In the genomic region with DNA sequence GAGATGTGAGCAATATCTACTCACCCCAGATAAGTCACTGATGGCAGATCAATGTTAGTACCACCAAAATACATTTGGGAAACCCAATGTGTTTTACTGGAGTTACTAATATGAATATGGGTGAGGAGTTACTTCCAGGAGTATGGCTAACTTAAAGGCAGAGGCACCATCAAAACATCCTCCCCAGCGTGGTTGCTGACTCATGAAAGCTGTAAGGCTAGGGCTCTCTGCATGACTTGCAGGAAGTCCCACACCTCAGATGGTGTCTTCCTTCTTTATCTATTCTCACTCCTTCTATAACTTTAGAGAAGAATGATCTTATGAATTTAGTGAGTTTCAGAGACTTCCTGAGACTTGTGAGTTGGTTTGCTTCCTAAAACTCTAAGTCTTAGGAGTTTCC, we compare ENCODE assay signal across 22 mouse cellular contexts. TPM values are rescaled to one million over a fixed set of nuclear protein-coding genes. Genes with fewer than 3 reads are reported as not detected.
A peak's percentile ranks its signal among the peaks of the same experiment; 100 is the strongest.
DNase-seq lines count a peak whose midpoint lies in the region; ATAC-seq lines count a peak whose summit lies in the region.
"Had no signal": no experiment of that assay in that cellular context is flagged by ENCODE, and none has a peak within 500 bp of the region (broad histone marks: within the 10 kb centered on the region; RNA-seq: fewer than 3 reads in every experiment).

No protein-coding gene starts in this region.

- DNase-seq in heart, postnatal 10 days, result no peak
- no peak for DNase-seq in liver
- peak; percentile 8 for DNase-seq in midbrain, embryonic 11.5 days (ENCODE audit: low spot score, missing footprints)
- DNase-seq: adrenal gland, adult 8-10 months; adrenal gland, postnatal 10 days; adrenal gland, postnatal 14 days; adrenal gland, postnatal 25 days; adrenal gland, postnatal 36 days; B cell, adult 2 months; cerebellum, adult 11 months; cerebellum, adult 11-12 months had no signal

- WGBS in heart, embryonic 12.5 days, result 73% methylated on average over 1 of the region's 1 CpGs
- 61% methylated on average over 1 of the region's 1 CpGs for WGBS in liver, embryonic 12.5 days (ENCODE audit: insufficient replicate concordance)
- WGBS in midbrain, embryonic 11.5 days, result 81% methylated on average over 1 of the region's 1 CpGs
- 94% methylated on average over 1 of the region's 1 CpGs for WGBS in midbrain, embryonic 16.5 days

- intact Hi-C loops in heart, postnatal 10 days (cut with DNase I), result no loop called here

- H3K27me3 ChIP-seq in heart, embryonic 12.5 days (replicated peaks), result no peaks in the 10 kb centered on the region
- H3K27me3 ChIP-seq in liver, embryonic 12.5 days (replicated peaks), result no peaks in the 10 kb centered on the region
- H3K27me3 ChIP-seq in megakaryocyte, embryonic 14.5 days (replicated peaks), result no peaks in the 10 kb centered on the region
- H3K27me3 ChIP-seq in midbrain, embryonic 11.5 days (ENCODE audit: control insufficient read depth, insufficient read depth, low read length), result no peaks in the 10 kb centered on the region
- H3K27me3 ChIP-seq in midbrain, embryonic 16.5 days (ENCODE audit: control insufficient read depth, insufficient read depth, low read depth, low read length), result no peaks in the 10 kb centered on the region
- H3K27me3 ChIP-seq: CH12.LX, Patski had no signal

- 0 out of 2 replicates have a peak, but pooled peaks cover 6% of the 10 kb centered on the region for H3K9me3 ChIP-seq in heart, embryonic 12.5 days (replicated peaks)
- H3K9me3 ChIP-seq in liver, embryonic 12.5 days (replicated peaks), result no peaks in the 10 kb centered on the region
- peaks cover 86% of the 10 kb centered on the region for H3K9me3 ChIP-seq in megakaryocyte, embryonic 14.5 days
- no peaks in the 10 kb centered on the region for H3K9me3 ChIP-seq in midbrain, embryonic 11.5 days (ENCODE audit: control insufficient read depth, low read length)
- 0 out of 2 replicates have a peak, but pooled peaks cover 5% of the 10 kb centered on the region for H3K9me3 ChIP-seq in midbrain, embryonic 16.5 days (replicated peaks; ENCODE audit: control insufficient read depth, low read length, poor library complexity, severe bottlenecking)

- no peak overlapping the region for H3K4me3 ChIP-seq in heart, embryonic 12.5 days
- no peak overlapping the region for H3K4me3 ChIP-seq in liver, embryonic 12.5 days
- peak overlapping the region; percentile 6 for H3K4me3 ChIP-seq in megakaryocyte, embryonic 14.5 days (replicated peaks)
- no peak overlapping the region for H3K4me3 ChIP-seq in midbrain, embryonic 11.5 days (ENCODE audit: low read depth, low read length)
- no peak overlapping the region for H3K4me3 ChIP-seq in midbrain, embryonic 16.5 days (ENCODE audit: low read depth, low read length)

- H3K4me1 ChIP-seq in heart, embryonic 12.5 days (replicated peaks), result no peaks in the 10 kb centered on the region
- H3K4me1 ChIP-seq in liver, embryonic 12.5 days, result no peaks in the 10 kb centered on the region
- H3K4me1 ChIP-seq in megakaryocyte, embryonic 14.5 days, result no peaks in the 10 kb centered on the region
- H3K4me1 ChIP-seq in midbrain, embryonic 11.5 days (ENCODE audit: control insufficient read depth, insufficient read depth, low read length), result 0 out of 2 replicates have a peak, but pooled peaks cover 4% of the 10 kb centered on the region
- no peaks in the 10 kb centered on the region for H3K4me1 ChIP-seq in midbrain, embryonic 16.5 days (ENCODE audit: control insufficient read depth, insufficient read depth, low read length)

- no peak overlapping the region for H3K27ac ChIP-seq in heart, embryonic 12.5 days (ENCODE audit: poor library complexity, severe bottlenecking)
- H3K27ac ChIP-seq in liver, embryonic 12.5 days, result no peak overlapping the region
- no peak overlapping the region for H3K27ac ChIP-seq in midbrain, embryonic 11.5 days (ENCODE audit: low read depth, low read length)
- H3K27ac ChIP-seq in midbrain, embryonic 16.5 days (ENCODE audit: low read length), result no peak overlapping the region

- H3K4me2 ChIP-seq in heart, embryonic 12.5 days, result no peak overlapping the region
- no peak overlapping the region for H3K4me2 ChIP-seq in liver, embryonic 12.5 days
- H3K4me2 ChIP-seq in midbrain, embryonic 11.5 days, result no peak overlapping the region
- no peak overlapping the region for H3K4me2 ChIP-seq in midbrain, embryonic 16.5 days (ENCODE audit: low read length)

- peak; percentile 81 for ATAC-seq in heart, embryonic 12.5 days (ENCODE audit: insufficient number of reproducible peaks, low FRiP score)
- peak; percentile 68; the same call in 1 of the 2 replicates for ATAC-seq in liver, embryonic 12.5 days
- ATAC-seq in megakaryocyte, adult 5-6 weeks (ENCODE audit: poor library complexity, severe bottlenecking), result no peak
- no peak for ATAC-seq in midbrain, embryonic 11.5 days (ENCODE audit: low FRiP score)
- ATAC-seq in midbrain, embryonic 16.5 days, result no peak
- ATAC-seq: activated CD4-positive, CD25-positive, alpha-beta regulatory T cell, adult 4 months; CD4-positive, CD25-positive, alpha-beta regulatory T cell, adult 4 months; Patski had no signal

- H3K9ac ChIP-seq in heart, embryonic 12.5 days, result no peak overlapping the region
- H3K9ac ChIP-seq in liver, embryonic 12.5 days, result no peak overlapping the region
- H3K9ac ChIP-seq in midbrain, embryonic 11.5 days (ENCODE audit: low read length), result no peak overlapping the region
- no peak overlapping the region for H3K9ac ChIP-seq in midbrain, embryonic 16.5 days (ENCODE audit: low read depth, low read length)

- no peaks in the 10 kb centered on the region for H3K36me3 ChIP-seq in heart, embryonic 12.5 days
- no peaks in the 10 kb centered on the region for H3K36me3 ChIP-seq in liver, embryonic 12.5 days
- H3K36me3 ChIP-seq in megakaryocyte, embryonic 14.5 days (replicated peaks; ENCODE audit: low read length), result no peaks in the 10 kb centered on the region
- H3K36me3 ChIP-seq in midbrain, embryonic 11.5 days (ENCODE audit: control insufficient read depth, insufficient read depth, low read length), result no peaks in the 10 kb centered on the region
- no peaks in the 10 kb centered on the region for H3K36me3 ChIP-seq in midbrain, embryonic 16.5 days (ENCODE audit: control insufficient read depth, insufficient read depth, low read length)
- H3K36me3 ChIP-seq: G1E had no signal

RNA-seq across cellular contexts. Expression of gene Ajap1, which starts 36.7 kb away (rescaled TPM):
- 0.10 and 0.18 TPM in 2 replicates for polyA plus RNA-seq in heart, embryonic 12.5 days (2016; fragmentation: Nextera tagmentation; extraction: Ambion mirVana)
- total RNA-seq in heart, postnatal 10 days (2021), result under 1 TPM; 0.07 to 0.29 TPM
- polyA plus RNA-seq in liver, embryonic 12.5 days (2016; fragmentation: Nextera tagmentation; extraction: Ambion mirVana), result 0.49 and 0.84 TPM in 2 replicates
- polyA plus RNA-seq in megakaryocyte, embryonic 14.5 days (2012; ENCODE audit: insufficient read depth, low replicate concordance), result 0.34 TPM in 1 of 2 replicates, not detected in the other
- total RNA-seq in megakaryocyte, adult 5-6 weeks (2015), result not detected in 2 replicates
- not detected in 2 replicates for total RNA-seq in megakaryocyte, adult 5-6 weeks (2017)
- 2.1 TPM in 2 replicates for polyA plus RNA-seq in midbrain, embryonic 11.5 days (2014; fragmentation: Nextera tagmentation; extraction: Ambion mirVana)
- polyA plus RNA-seq in midbrain, embryonic 16.5 days (2015; fragmentation: Nextera tagmentation; extraction: Ambion mirVana), result 10.0 and 15.0 TPM in 2 replicates
- total RNA-seq: CH12.LX, MEL had no signal
- polyA plus RNA-seq: activated CD4-positive, CD25-positive, alpha-beta regulatory T cell, adult 4 months; CD4-positive, CD25-positive, alpha-beta regulatory T cell, adult 4 months; G1E; Patski had no signal

Comparison
In these comparisons a context has a peak if more than half of its experiments do, and no peak if none do; other contexts are left out.
1. ATAC-seq: peak in heart, embryonic 12.5 days (single experiment) and liver, embryonic 12.5 days (single experiment); none in megakaryocyte, adult 5-6 weeks (single experiment), midbrain, embryonic 11.5 days (single experiment) and midbrain, embryonic 16.5 days (single experiment).